Mouse (Mus musculus) embryo, embryonic 9.5 days (tissue): ENCODE data around the gene Cyp27a1.

Experiments
- DNase-seq: peaks from one replicate; pipeline ENCODE4 v3.0.0-alpha.2; 2017; ENCODE audit errors: extremely low spot score

Gene Cyp27a1

DNA sequence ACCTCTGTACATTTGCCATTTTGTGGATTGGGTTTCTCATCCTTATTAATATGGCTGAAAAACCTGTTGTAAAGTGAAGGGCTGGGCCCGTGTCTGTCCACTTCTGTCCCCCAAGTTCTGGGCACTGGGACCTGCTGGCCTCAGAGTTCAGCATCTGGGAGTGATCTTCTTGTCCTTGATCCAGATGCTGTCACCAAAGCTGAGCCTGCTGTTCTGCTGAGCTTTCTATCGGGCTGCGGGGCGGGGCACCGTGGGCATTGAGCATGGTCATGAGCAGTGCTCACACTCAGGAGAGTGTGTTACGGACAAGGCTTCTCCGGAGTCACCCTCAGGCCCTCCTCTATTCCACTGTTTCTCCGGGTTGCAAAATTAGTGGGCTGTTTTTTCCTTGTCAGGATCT, 4.7 kb downstream of the Cyp27a1 start:
- DNase-seq = no peak

DNA sequence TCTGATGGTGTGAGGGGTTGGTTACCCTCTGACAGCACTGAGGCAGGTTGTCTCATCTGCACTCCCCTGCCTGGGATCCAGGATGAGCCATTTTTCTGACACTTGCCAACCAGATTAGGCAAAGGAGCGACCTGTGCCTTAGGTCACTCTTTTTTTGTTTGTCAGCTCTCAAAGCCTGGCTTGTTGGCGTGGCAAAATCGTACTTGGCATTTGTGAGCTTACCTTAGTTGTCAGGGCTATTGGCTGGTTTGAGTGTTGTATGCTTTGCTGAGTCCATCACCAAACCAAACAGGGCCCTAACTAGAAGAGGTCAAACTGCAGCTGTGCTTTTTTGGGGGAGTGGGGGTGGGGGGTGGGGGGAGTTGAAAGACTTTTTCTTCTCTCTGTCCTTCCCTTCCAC, 5.9 kb downstream of the Cyp27a1 start:
- no peak for DNase-seq

DNA sequence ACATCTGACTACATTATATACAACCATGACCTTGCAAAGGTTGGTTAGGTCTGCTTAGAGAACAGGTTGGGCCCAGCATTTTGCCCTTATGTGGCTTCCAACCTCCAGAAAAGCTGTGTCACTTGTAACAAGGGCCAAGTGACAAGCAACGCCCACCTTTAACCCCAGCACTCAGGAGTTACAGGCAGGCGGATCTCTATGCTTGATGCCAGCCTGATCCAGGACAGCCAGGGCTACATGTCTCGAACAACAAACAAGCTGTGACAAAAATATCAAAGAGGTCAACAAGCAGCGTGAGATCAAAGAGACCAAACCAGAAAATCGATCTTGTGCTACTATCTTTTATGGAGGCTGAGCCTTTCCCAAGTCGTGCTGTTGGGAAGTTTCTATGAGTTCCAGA, 8.3 kb downstream of the Cyp27a1 start:
- no peak for DNase-seq

DNA sequence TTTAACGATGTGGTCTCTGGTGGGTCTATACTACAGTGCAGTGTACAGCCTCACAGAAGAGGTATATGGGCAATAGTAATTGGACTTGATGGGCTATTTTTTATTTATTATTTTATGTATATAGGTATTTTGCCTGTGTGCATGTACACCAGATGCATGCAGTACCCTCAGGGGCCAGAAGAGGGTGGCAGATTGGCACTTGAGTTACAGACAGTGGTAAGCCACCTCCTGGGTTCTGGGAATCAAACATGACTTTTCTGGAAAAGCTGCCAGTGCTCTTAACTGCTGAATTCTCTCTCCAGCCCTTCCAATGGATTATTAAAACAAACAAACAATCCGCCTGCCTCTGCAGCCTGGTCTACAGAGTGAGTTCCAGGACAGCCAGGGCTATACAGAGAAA, 10.4 kb downstream of the Cyp27a1 start:
- DNase-seq = peak; percentile 31

DNA sequence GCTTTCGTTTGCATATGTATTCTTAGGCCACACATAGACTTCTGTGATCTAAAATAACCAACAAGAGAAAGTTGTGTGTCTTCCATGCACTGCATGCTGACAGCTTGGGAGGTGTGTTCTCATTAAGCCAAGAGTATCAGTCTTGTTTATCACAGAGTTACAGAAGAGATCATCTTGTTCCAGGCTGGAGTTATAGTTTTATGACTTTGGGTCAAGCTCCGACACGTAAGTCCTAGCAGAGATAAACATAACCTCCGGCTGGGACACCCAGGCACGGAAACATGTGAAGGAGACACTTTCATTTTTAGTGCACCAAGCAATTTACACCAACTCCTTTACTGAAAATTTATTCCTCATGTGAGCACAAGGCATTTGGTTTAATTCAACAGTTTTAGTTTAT, 12.7 kb downstream of the Cyp27a1 start:
- DNase-seq = no peak

DNA sequence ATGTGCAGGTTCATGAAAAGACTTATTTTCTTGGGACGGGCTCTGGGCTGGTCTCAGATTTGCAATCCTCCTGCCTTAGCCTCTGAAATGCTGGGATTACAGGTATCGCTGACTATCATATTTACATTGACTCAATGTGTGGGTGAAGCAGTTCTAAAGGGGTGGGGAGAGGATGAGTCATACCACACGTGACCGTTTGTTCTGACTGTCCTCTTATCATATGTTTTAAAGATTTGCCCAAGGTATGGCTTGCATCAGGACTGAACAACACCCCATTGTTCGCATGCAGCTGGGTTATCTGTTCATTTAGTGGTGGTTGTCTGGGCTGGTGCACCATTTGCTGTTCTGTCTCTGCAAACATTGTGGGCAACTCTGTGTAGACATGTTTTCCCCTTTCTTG, 13.3 kb downstream of the Cyp27a1 start:
- no peak for DNase-seq

DNA sequence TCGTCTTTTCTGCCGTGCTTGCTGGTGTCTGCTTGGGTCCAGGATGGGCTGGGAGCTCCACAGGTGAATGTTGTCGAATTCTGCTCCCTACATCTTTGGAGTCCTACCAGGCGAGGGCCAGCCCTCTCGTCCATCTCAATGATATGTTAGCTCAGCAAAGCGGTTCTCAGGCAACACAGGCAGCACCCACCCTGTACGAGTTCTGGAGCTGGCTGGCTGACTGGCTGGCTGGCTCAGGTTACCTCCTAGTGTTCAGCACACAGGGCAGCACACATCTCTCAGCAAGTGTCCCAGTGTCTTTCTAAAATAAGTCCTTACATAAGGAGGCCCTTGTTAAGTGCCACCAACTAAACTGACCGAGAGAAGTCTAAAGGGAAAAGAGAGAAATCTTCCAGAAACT, 15.1 kb downstream of the Cyp27a1 start:
- DNase-seq = no peak

DNA sequence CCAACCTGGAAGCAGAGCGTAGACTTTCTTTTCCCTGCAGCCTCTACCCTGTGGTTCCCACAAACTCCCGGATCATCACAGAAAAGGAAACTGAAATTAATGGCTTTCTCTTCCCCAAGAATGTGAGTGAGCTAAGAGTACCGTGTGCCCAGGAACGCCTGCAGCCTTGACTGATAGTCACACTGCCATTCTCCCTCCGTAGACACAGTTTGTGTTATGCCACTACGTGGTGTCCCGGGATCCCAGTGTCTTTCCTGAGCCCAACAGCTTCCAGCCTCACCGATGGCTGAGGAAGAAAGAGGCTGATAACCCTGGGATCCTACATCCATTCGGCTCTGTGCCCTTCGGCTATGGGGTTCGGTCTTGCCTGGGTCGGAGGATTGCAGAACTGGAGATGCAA, 23.6 kb downstream of the Cyp27a1 start:
- DNase-seq = no peak

DNA sequence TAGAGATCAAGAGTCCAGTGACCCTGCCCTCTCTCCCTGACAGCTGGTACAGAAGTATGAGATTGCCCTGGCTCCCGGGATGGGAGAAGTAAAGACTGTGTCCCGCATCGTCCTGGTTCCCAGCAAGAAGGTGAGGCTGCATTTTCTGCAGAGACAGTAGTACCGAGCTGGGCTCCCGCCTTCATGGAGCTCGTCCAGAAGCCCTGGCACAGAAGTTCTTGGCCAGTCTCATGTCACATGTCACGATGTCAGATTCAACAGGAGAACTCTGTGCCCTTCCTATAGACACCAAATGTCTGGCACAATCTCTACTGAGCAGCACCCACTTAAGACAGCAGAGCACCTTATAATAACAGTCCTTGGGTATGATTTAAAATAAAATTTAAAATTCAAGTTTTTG, 24.1 kb downstream of the Cyp27a1 start:
- DNase-seq = no peak

DNA sequence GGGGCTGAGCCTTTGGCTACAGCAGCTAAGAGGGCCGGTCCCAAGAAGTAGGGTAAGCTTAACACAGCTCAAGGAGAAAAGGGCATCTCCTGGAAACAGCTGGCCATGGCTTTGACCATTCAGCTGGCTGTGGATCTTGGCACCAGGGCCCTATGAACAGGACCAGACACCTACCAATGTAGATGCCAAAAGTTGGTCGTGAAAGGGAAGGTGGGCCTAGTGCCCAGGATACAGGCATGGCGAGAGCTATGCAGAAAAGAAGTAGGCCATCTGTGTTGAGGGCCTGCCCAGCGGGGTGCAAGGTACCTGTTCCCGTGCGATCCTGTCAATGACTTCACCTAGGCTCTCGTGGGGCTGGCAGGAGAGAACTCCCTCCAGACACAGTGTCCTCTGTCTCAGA, 27.5 kb downstream of the Cyp27a1 start:
- no peak for DNase-seq

DNA sequence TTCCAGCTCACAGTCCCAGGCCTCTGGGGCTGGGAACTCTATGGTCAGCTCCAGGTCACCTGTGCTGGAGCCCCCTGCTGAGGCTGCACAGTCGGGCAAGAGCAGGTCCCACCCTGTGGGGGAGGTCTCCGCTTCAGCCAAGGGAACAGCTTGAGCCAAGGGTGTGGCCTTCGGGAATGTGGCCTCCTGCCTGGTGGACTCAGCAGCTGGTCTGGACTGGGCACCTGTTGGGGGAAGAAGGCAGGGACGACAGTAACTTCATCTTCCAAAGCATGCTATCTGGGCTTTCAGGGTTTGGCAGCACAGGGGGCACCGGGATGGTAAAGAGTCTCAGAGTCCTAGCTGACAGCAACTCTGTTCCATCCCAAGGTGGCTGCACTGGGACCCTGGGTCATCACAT, 34.0 kb downstream of the Cyp27a1 start:
- no peak for DNase-seq

DNA sequence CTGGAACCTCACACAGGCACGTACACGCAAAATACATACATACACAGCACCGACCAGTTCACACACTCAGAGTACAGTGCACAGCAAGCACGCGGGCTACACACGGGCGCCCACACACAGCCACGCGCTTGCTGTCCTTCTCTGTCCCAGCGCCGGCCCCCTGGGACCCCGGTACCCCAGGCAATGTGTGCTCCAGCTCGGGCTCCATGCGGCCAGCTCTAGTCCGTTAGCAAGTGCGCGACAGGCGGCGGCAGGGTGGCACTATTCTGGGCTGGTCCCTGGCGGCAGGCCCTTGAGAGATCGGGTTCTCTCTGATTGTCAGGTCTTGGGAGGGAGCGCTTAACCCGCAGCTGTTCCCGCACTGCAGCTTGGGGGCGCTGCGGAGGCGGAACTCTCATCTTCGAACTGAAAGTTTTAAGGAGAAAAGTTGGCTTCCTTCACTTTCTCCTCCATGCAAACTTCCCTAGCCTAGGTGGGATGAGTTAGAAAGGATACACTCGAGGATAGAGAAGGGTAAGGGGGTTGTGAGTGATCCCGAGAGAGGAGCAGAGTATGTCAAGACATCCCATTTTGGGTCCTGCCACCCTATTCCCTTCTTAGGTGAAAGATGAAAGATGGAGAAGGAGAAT, 35.4 kb downstream of the Cyp27a1 start, which contains the start of gene Prkag3:
Gene Prkag3 (minus strand): TSS at position 579 of the 629 bp plus-strand sequence.
- DNase-seq = peak; percentile 57

DNA sequence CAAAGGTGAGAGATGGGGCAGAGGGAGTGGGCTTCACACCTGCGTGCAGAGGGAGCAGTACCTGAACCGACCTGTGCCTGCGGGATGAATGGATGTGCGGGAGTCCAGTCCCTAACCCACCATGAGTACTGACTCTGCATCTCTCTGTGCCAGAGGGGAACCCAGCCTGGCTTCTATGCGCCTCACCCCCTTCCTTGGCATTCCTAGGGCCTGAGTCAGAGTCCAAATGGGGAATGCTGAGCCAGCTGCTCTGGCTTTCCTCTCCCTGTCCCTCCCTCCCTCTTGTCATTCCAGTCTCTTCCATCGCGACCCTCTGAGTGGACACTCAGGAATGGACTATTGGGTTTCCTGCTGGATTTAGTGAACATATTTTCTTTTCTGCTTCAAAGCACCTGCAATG, 35.9 kb downstream of the Cyp27a1 start:
- no peak for DNase-seq

DNA sequence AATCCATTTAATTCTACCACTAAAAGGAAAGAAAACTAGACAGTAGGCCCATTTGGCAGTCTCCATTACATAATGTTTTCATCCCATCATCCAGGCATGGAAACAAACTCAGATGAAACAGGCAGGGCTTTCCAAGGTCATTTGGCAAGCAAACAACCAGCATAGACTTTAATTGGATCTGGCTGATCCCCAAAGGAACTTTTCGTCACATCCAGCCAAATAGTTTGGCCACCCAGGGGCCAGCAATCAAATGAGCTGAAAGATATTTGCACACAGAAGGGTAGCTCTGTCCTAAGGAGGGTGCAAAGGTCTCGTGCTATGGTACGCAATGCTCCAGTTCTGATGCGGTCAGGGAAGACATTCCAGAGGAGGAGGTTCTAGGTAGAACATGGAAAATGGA, 37.3 kb downstream of the Cyp27a1 start:
- no peak for DNase-seq

DNA sequence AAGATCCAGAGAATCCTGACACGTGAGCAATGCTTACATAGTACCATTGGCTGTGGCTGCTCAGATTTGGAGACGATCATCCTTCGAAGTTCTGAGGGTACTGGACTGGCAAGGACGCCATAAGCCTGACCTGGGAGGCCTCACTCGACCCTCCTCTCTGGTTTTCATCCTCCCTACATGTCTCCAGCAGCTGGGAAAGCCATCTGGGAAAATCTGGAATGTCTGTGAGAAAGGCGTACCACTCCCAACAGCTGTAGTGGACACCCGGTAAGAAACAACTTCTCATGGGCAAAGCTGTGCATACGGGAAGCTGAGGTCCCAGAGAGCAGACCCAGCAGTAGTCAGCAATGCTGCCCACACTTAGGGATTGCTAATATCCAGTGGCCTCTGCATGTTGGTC, 38.8 kb downstream of the Cyp27a1 start:
- no peak for DNase-seq

DNA sequence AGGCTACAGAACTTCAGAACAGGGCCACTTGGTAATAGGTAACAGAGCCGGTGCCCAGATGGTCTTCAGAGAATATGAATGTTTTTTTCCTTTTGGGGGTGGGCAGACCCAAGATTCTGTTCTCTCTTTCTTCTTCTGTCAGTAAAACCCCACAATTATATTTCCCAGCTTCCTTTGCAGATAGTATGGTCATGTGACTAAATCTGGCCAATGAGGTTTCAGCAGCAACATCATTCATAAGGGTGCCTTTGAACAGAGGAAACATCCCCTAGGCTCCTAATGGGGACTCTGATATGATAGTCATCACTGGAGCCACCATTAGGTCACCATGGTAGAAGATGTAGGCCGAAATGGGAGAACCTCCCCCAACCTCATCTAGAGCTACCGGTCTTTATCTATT, 39.5 kb downstream of the Cyp27a1 start:
- no peak for DNase-seq

DNA sequence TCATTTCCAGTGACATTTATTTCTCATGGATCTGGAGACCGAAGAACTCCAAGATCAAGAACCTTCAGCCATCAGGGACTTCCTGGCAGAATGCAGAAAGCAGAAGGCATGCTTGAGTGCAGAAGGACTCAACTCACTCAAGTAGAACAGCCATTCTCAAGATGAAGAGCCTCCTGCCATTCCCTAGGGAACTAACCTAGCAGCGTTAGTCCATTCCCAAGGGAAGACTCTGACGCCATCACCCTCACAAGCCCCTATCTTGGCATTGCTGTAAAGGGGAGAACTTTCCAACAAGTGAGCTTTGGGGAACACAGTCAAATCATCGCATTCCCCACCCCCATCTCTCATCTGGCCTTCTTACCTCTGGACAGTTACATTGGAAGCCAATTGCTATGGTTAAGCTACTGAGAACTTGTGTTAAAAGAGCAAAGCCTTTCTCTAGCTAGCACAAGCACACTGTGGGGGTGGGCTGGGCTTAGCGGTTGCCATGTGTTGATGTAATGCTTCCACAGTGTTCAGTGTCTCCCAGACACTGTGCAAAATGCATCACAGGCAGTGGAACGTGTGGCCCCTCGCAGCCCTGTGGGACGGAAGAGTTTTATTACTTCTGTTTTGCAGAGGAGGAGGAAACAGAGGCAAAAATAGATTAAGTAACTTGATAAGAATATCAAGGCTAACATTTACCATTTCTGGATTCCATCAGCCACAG, 40.0 kb downstream of the Cyp27a1 start:
- DNase-seq = no peak

DNA sequence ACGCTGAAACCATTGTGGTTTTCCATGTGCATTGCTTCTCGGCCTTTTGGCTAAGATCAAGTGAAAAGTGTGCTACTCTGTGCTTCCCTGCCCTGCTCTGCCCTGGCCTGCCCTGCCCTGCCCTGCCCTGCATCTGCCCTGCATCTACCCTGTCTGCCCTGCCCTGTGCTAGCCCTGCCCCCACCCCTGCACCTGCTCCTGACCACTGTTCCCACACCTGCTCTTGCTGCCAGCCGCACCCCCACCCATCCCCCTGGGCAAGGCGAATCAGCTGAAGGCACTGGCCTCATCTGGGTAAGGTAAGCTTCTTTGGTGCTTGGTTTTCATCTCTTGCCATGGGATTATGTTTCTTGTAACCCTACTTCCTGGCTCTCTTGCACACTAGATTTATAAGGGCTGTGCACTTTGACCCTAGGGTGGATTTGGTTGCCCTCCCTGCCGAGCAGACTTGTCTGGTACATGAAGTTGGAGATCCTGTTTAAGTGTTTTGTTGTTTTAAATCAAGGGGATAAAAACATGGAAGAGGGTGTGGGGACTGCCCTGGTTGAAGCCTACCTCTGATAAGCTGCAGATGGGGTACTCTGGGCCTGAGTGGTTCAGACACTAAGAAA, 40.9 kb downstream of the Cyp27a1 start:
- DNase-seq = no peak

DNA sequence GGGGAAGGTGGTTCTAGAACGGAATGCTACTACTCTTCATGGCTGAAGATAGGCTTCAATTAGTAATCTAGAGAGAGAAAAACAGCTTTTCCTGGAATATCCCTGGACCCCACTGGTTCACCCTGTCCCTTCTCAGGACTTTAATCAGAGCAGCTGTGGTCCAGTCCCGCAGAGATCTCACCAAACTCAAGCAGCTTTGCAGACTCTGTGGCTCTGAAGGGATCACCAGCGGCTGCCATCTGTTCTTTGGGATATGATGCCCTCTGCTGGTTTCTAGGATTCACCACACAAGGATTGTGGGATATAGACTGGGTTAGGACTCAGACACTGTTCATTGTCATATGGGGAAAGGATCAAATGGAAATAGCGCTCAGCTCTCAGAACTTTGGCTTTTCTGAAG, 46.4 kb downstream of the Cyp27a1 start:
- DNase-seq = no peak

DNA sequence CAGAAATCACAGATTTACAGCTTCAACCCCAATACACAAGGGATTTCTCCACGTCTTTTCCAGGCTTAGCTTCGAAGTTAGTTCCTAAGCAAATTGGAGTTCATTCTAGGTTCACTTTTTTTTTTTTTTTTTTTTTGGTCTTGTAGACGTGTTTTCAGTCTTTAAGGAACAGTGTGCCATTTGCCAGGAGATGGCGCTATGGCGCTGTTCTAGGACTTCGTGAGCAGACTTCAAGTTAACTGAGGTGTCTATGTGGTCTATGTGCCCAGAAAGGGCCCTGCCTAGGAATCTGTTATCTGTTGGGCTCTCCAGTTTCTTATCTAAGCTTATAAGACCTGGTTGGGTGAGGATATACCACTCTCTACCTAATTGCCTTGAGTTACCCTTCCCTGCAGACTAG, 49.7 kb downstream of the Cyp27a1 start:
- DNase-seq = peak; percentile 71

DNA sequence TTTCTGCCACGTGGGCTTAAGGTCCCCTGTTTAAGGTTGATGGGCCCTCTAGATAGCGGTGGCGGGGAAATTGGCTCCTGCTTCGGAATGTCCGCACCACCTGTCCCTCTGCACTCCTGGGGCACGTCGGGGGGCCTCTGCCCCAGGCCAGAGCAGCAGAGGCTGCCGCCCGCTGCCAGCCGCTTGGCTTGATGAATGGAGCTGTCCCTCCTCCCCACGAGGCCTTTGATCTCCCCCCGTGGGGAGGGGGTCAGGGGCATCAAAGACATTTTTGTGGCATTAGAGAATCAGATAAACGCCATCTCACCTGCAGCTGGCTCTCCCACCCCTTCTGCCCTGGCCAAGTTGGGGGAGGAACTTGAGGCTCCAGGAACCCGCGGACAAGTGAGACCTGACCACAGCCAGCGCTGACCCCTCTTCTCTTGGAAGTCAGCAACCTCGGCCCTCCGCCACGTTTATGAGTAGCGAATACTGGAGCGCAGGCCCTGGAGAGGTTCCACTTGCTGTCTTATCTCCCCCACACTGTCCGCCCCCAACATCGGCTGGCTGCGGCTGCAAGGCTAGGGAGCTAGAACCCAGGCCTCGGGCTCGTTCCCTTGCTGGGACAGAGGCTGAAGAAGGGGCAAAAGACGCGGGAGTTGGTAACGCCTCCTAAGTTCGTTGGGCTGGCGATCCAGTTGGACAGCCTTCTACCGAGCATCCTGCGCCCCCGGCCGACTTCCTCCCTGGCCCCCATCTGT, 57.5 kb downstream of the Cyp27a1 start:
- DNase-seq = no peak

DNA sequence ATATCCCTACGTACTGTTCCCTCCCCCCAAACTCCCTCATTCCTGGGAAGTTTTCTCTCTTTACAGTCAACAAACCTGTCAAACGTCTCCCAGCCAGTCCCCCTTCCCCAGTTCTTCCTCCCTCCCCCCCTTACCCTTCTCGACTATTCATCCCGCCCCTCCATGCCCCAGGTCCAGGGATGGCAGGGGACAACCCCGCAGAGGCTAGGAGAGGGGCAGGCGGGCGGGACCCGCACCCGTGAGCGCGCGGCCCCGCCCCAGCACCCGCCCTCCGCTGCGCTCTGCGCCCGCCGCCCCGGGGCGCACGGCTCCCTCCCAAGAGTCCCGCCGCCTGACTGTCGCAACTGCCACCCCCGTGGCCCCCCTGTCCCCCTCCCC, 58.1 kb downstream of the Cyp27a1 start:
- DNase-seq = no peak

DNA sequence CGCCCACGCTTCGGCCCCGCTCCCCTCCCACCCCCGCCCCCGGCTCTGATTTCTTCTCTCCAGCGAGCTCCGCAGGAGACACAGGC, 58.3 kb downstream of the Cyp27a1 start, which contains the start of gene Wnt6:
Gene Wnt6 (plus strand): TSS at position 48 of the 86 bp plus-strand sequence.
- no peak for DNase-seq
